Mouse (Mus musculus) forebrain, embryonic 15.5 days (tissue): ENCODE results near the gene Myo19. TPM values are rescaled to one million over a fixed set of nuclear protein-coding genes. Genes with fewer than 3 reads are reported as not detected.
A peak's percentile ranks its signal among the peaks of the same experiment; 100 is the strongest.

Experiments
- ATAC-seq: fragments of 200-750 bp; cut with Nextera tagmentation; replicated peaks from 2 replicates; pipeline ENCODE4 v1.8.0; 2017; ENCODE audit warnings: mild to moderate bottlenecking, moderate TSS enrichment, moderate library complexity
- H3K27ac ChIP-seq: fragments of 300-500 bp; sonication (generic); replicated peaks from 2 replicates; pipeline ENCODE4 v1.5.1; 2015; ENCODE audit warnings: mild to moderate bottlenecking, inconsistent platforms
- H3K27me3 ChIP-seq: fragments of 300-500 bp; sonication (generic); 2 replicates; pipeline ENCODE4 v1.6.1; 2015; ENCODE audit warnings: inconsistent platforms
- H3K36me3 ChIP-seq: fragments of 300-500 bp; sonication (generic); 2 replicates; pipeline ENCODE4 v1.6.1; 2015; ENCODE audit warnings: mild to moderate bottlenecking, inconsistent platforms
- H3K4me1 ChIP-seq: fragments of 300-500 bp; sonication (generic); 2 replicates; pipeline ENCODE4 v1.6.1; 2015; ENCODE audit warnings: inconsistent platforms
- H3K4me2 ChIP-seq: fragments of 300-500 bp; sonication (generic); replicated peaks from 2 replicates; pipeline ENCODE4 v1.6.1; 2015; ENCODE audit warnings: mild to moderate bottlenecking, inconsistent platforms
- H3K4me3 ChIP-seq: fragments of 300-500 bp; sonication (generic); 2 replicates; pipeline ENCODE4 v1.5.1; 2015; ENCODE audit warnings: mild to moderate bottlenecking, inconsistent platforms
- H3K9ac ChIP-seq: fragments of 300-500 bp; sonication (generic); replicated peaks from 2 replicates; pipeline ENCODE4 v1.6.1; 2015; ENCODE audit warnings: mild to moderate bottlenecking, inconsistent platforms
- H3K9me3 ChIP-seq: fragments of 300-500 bp; sonication (generic); 2 replicates; pipeline ENCODE4 v1.6.1; 2016; ENCODE audit warnings: inconsistent platforms
- WGBS: fragments of 180-500 bp; shearing (Covaris S2); methylation state at CpG from one replicate; pipeline ENCODE4 v1.1.7; 2015; ENCODE audit warnings: mixed read lengths; 5-methylcytosine and 5-hydroxymethylcytosine counted together
- microRNA-seq: library from miRNA; unstranded; fragments of <30 nt; microRNA quantifications from one replicate; pipeline ENCODE4, GENCODE M21; 2016
- polyA plus RNA-seq: library from polyadenylated mRNA; unstranded; fragments of >200 nt; fragmentation: Nextera tagmentation; extraction: Ambion mirVana; gene quantifications from 2 replicates; pipeline ENCODE4 v1.2.1, GENCODE M21; 2015

The Myo19 gene
- polyA plus RNA-seq, 1 experiment from 2014 or later, result 4.7 TPM

- Histone ChIP-seq H3K4me2 (no peak overlapping the region), H3K9ac (no peak overlapping the region), H3K27me3 (peaks cover 44% of the 10 kb centered on the region), H3K4me1 (peaks cover 15% of the 10 kb centered on the region), H3K4me3 (no peak overlapping the region), H3K9me3 (no peaks in the 10 kb centered on the region), H3K36me3 (no peaks in the 10 kb centered on the region), H3K27ac (no peak overlapping the region)
- no peak for ATAC-seq
- 36% methylated on average over 5 of the region's 5 CpGs for whole genome bisulfite sequencing
Observed at GRCm38 (mm10) chr11:84956400-84956799, 76.5 kb downstream of the Myo19 start.

- 11% methylated on average over 15 of the region's 15 CpGs for WGBS
- Histone ChIP-seq H3K4me2 (peak overlapping the region; percentile 49), H3K9ac (no peak overlapping the region), H3K27ac (no peak overlapping the region), H3K4me1 (peaks cover 15% of the 10 kb centered on the region), H3K36me3 (no peaks in the 10 kb centered on the region), H3K9me3 (no peaks in the 10 kb centered on the region), H3K27me3 (peaks cover 44% of the 10 kb centered on the region), H3K4me3 (peak overlapping the region; percentile 38)
- ATAC-seq, result no peak
Observed at GRCm38 (mm10) chr11:84957171-84957570, 77.2 kb downstream of the Myo19 start.

GRCm38 (mm10) chr11:84957591-84958270, 77.8 kb downstream of the Myo19 start, which contains the start of gene Car4:
Gene Car4 (plus strand): TSS chr11:84957786.
- Histone ChIP-seq H3K4me1 (peaks cover 15% of the 10 kb centered on the region), H3K9me3 (no peaks in the 10 kb centered on the region), H3K36me3 (no peaks in the 10 kb centered on the region), H3K27ac (no peak within 1 kb of the TSS), H3K4me3 (peak within 1 kb of the TSS; percentile 38), H3K4me2 (peak within 1 kb of the TSS; percentile 49), H3K27me3 (peaks cover 44% of the 10 kb centered on the region), H3K9ac (peak within 1 kb of the TSS; percentile 9; the same call in 1 of the 2 replicates)
- no peak for ATAC-seq
- WGBS, result 1% methylated on average over 49 of the region's 49 CpGs

- ATAC-seq, result no peak
- WGBS, result 2% methylated on average over 11 of the region's 11 CpGs
- H3K27ac ChIP-seq, result no peak overlapping the region
- H3K4me3 ChIP-seq, result peak overlapping the region; percentile 38
- peaks cover 44% of the 10 kb centered on the region for H3K27me3 ChIP-seq
- peaks cover 15% of the 10 kb centered on the region for H3K4me1 ChIP-seq
- no peak overlapping the region for H3K9ac ChIP-seq
- H3K36me3 ChIP-seq, result no peaks in the 10 kb centered on the region
- H3K9me3 ChIP-seq, result no peaks in the 10 kb centered on the region
- H3K4me2 ChIP-seq, result peak overlapping the region; percentile 49
Observed at GRCm38 (mm10) chr11:84958271-84958630, 78.3 kb downstream of the Myo19 start.

GRCm38 (mm10) chr11:84959181-84959580, 79.2 kb downstream of the Myo19 start:
- peaks cover 44% of the 10 kb centered on the region for H3K27me3 ChIP-seq

GRCm38 (mm10) chr11:84959701-84960181, 79.8 kb downstream of the Myo19 start:
- no peak for ATAC-seq
- H3K27ac ChIP-seq, result no peak overlapping the region
- H3K4me1 ChIP-seq, result peaks cover 15% of the 10 kb centered on the region
- no peak overlapping the region for H3K9ac ChIP-seq
- H3K36me3 ChIP-seq, result no peaks in the 10 kb centered on the region
- peaks cover 44% of the 10 kb centered on the region for H3K27me3 ChIP-seq
- no peak overlapping the region for H3K4me3 ChIP-seq
- H3K4me2 ChIP-seq, result no peak overlapping the region
- no peaks in the 10 kb centered on the region for H3K9me3 ChIP-seq
- 5% methylated on average over 9 of the region's 9 CpGs for WGBS

More at GRCm38 (mm10) chr11:84959181-84959580, 79.2 kb downstream of the Myo19 start:
- H3K4me2 ChIP-seq, result no peak overlapping the region
- no peak for ATAC-seq
- peaks cover 15% of the 10 kb centered on the region for H3K4me1 ChIP-seq
- no peak overlapping the region for H3K27ac ChIP-seq
- H3K9me3 ChIP-seq, result no peaks in the 10 kb centered on the region
- WGBS, result 25% methylated on average over 5 of the region's 5 CpGs
- H3K36me3 ChIP-seq, result no peaks in the 10 kb centered on the region
- no peak overlapping the region for H3K9ac ChIP-seq
- H3K4me3 ChIP-seq, result no peak overlapping the region

- H3K4me3 ChIP-seq, result no peak overlapping the region
- H3K9ac ChIP-seq, result no peak overlapping the region
- H3K27me3 ChIP-seq, result peaks cover 44% of the 10 kb centered on the region
- 35% methylated on average over 3 of the region's 3 CpGs for WGBS
- no peak for ATAC-seq
- H3K9me3 ChIP-seq, result no peaks in the 10 kb centered on the region
- no peak overlapping the region for H3K4me2 ChIP-seq
- peaks cover 15% of the 10 kb centered on the region for H3K4me1 ChIP-seq
- no peaks in the 10 kb centered on the region for H3K36me3 ChIP-seq
- H3K27ac ChIP-seq, result no peak overlapping the region
Observed at GRCm38 (mm10) chr11:84960291-84960690, 80.3 kb downstream of the Myo19 start.

GRCm38 (mm10) chr11:84960780-84961179, 80.8 kb downstream of the Myo19 start:
- Histone ChIP-seq H3K36me3 (no peaks in the 10 kb centered on the region), H3K4me2 (no peak overlapping the region), H3K9me3 (no peaks in the 10 kb centered on the region), H3K4me1 (peaks cover 15% of the 10 kb centered on the region), H3K4me3 (no peak overlapping the region), H3K27me3 (peaks cover 44% of the 10 kb centered on the region), H3K9ac (no peak overlapping the region), H3K27ac (no peak overlapping the region)
- WGBS, result 59% methylated on average over 6 of the region's 6 CpGs
- ATAC-seq, result no peak

Small RNAs within 50 kb of the gene (microRNA-seq; reads per million reads assigned to microRNA genes)
- not detected for gene Gm23564

Other genes with a start within 250 kb of the Myo19 start
- gene Mrm1, start 60.6 kb upstream of the Myo19 start, polyA plus RNA-seq, result 12.3 and 14.3 TPM in 2 replicates
- 4.4 and 4.7 TPM in 2 replicates for gene Dhrs11, start 51.2 kb upstream of the Myo19 start, polyA plus RNA-seq
- gene Ggnbp2, start 9.3 kb upstream of the Myo19 start, polyA plus RNA-seq, result 72.0 and 73.8 TPM in 2 replicates
- gene Pigw, start 137 bp downstream of the Myo19 start, polyA plus RNA-seq, result 2.3 and 3.4 TPM in 2 replicates
- 61.7 and 67.8 TPM in 2 replicates for gene Znhit3, start 36.2 kb downstream of the Myo19 start, polyA plus RNA-seq
- gene Car4, start 77.6 kb downstream of the Myo19 start, polyA plus RNA-seq, result 1.9 and 2.7 TPM in 2 replicates